Mouse (Mus musculus): Measurements from ENCODE around the gene Exosc5. TPM values are rescaled to one million over a fixed set of nuclear protein-coding genes. Genes with fewer than 3 reads are reported as not detected.
A peak's percentile ranks its signal among the peaks of the same experiment; 100 is the strongest.

Exosc5 gene
- total and polyA plus RNA-seq, 2 experiments from 2014 or later: 20.3 to 27.7 TPM

DNA sequence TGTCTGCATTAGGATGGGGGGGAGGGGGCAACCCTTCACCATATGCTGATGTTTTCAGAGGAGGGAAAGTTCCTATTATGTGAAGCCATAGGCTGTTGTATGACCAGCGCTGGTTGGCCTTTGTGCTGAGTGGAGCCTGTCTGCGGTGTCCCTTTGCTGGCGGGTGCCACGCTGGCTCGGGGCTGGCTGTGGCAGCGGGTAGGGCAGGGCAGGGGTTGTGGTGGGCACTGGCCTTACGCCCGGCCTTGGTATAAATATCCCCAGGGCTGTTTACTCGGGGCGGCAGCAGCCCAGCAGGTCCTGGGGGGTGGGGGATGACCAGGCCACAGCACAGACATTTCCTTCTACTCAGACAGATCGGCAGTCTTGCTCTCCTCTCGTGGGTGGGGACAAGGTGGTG lies 51.0 kb downstream of the Exosc5 start:
- H3K4me1 ChIP-seq (ENCODE audit: control insufficient read depth, insufficient read depth): peaks cover 50% of the 10 kb centered on the region
- no peaks in the 10 kb centered on the region for H3K27me3 ChIP-seq (ENCODE audit: control insufficient read depth, insufficient read depth, low read length)
- H3K9me3 ChIP-seq (replicated peaks; ENCODE audit: control insufficient read depth, low read length): no peaks in the 10 kb centered on the region
- ATAC-seq (ENCODE audit: insufficient read depth, low read depth) (peak; percentile 33), DNase-seq (ENCODE audit: low spot score) (no peak)
- TF ChIP-seq CTCF (IDR thresholded peaks at IDR 0.05; ENCODE audit: low read depth): no peak
- TF ChIP-seq EP300 (IDR thresholded peaks at IDR 0.05; ENCODE audit: low read depth): no peak
- H3K9ac ChIP-seq (replicated peaks; ENCODE audit: low read depth, low read length): peak overlapping the region; percentile 30; the same call in 1 of the 2 replicates
- 7% methylated on average over 12 of the region's 12 CpGs for WGBS
- peak overlapping the region; percentile 30 for H3K4me2 ChIP-seq (ENCODE audit: low read depth, low read length)
- no peak overlapping the region for H3K4me3 ChIP-seq (ENCODE audit: low read depth, low read length)
- peak overlapping the region; percentile 81 for H3K27ac ChIP-seq (ENCODE audit: low read depth)
- H3K36me3 ChIP-seq (replicated peaks; ENCODE audit: control insufficient read depth, insufficient read depth, low read length): peaks cover 34% of the 10 kb centered on the region

DNA sequence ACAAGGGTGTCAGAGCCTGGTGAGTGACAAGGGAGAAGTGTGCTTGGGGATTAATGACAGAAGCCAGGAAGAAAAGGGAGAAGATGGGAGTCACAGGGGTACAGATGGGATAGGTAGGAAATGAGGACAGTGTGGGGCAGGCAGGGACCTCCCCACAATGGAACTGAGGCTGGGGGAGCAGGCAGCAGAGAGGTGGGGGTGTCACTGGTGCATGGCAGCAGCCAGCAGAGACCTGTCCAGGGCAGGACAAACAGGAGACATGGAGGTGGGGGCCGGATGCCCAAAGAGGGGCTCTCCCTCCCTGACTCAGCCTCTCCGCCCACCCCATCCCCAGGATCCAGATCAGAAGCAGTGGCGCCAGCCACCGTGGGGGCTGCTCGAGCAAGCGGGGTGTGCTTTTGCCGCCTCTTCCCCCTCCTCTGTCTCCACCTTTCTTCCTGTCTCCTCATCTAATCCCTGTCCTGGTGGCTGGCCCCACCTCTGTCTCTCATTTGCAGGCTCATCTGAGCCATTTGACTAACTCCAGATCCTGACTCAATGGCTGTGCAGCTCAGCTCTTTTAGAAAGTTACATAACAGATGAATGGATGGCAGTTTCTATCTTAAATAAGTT lies 51.7 kb downstream of the Exosc5 start:
- WGBS: 14% methylated on average over 7 of the region's 7 CpGs
- TF ChIP-seq EP300 (IDR thresholded peaks at IDR 0.05; ENCODE audit: low read depth): no peak
- H3K4me2 ChIP-seq (ENCODE audit: low read depth, low read length): peak overlapping the region; percentile 30
- H3K27me3 ChIP-seq (ENCODE audit: control insufficient read depth, insufficient read depth, low read length): no peaks in the 10 kb centered on the region
- peaks cover 44% of the 10 kb centered on the region for H3K4me1 ChIP-seq (ENCODE audit: control insufficient read depth, insufficient read depth)
- H3K4me3 ChIP-seq (ENCODE audit: low read depth, low read length): no peak overlapping the region
- peaks cover 41% of the 10 kb centered on the region for H3K36me3 ChIP-seq (replicated peaks; ENCODE audit: control insufficient read depth, insufficient read depth, low read length)
- H3K9me3 ChIP-seq (replicated peaks; ENCODE audit: control insufficient read depth, low read length): no peaks in the 10 kb centered on the region
- ATAC-seq (ENCODE audit: insufficient read depth, low read depth) (peak; percentile 5; the same call in 1 of the 2 replicates), DNase-seq (ENCODE audit: low spot score) (no peak)
- peak overlapping the region; percentile 81; the same call in 1 of the 2 replicates for H3K27ac ChIP-seq (ENCODE audit: low read depth)
- H3K9ac ChIP-seq (replicated peaks; ENCODE audit: low read depth, low read length): peak overlapping the region; percentile 30; the same call in 1 of the 2 replicates

DNA sequence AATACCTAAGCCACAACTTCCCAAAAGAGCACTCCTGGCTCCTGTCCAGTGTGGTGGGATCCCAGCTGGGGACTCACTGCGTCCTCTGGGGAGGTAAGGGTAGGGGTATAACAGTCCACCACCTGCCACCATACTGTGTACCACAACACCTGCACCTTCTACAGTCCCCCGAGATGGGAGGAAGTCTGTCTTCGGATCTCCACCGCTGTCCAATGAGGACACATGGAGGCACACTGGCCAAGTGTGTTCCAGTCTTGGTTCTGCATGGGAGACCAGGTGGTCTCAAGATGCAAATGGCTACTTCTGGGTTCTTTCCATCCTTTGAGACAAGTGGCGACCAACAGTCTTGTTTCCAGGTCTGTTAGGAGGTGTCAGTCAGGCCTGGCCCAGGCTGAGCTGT lies 52.2 kb downstream of the Exosc5 start:
- Histone ChIP-seq H3K4me2 (ENCODE audit: low read depth, low read length) (no peak overlapping the region), H3K27me3 (ENCODE audit: control insufficient read depth, insufficient read depth, low read length) (no peaks in the 10 kb centered on the region), H3K27ac (ENCODE audit: low read depth) (peak overlapping the region; percentile 81), H3K36me3 (replicated peaks; ENCODE audit: control insufficient read depth, insufficient read depth, low read length) (peaks cover 46% of the 10 kb centered on the region), H3K9me3 (replicated peaks; ENCODE audit: control insufficient read depth, low read length) (no peaks in the 10 kb centered on the region), H3K4me3 (ENCODE audit: low read depth, low read length) (no peak overlapping the region), H3K4me1 (ENCODE audit: control insufficient read depth, insufficient read depth) (peaks cover 39% of the 10 kb centered on the region), H3K9ac (replicated peaks; ENCODE audit: low read depth, low read length) (no peak overlapping the region)
- DNase-seq (ENCODE audit: low spot score): no peak
- no peak for TF ChIP-seq EP300 (IDR thresholded peaks at IDR 0.05; ENCODE audit: low read depth)
- no peak for TF ChIP-seq CTCF (IDR thresholded peaks at IDR 0.05; ENCODE audit: low read depth)
- no peak for ATAC-seq (ENCODE audit: insufficient read depth, low read depth)
- WGBS: 51% methylated on average over 5 of the region's 5 CpGs

DNA sequence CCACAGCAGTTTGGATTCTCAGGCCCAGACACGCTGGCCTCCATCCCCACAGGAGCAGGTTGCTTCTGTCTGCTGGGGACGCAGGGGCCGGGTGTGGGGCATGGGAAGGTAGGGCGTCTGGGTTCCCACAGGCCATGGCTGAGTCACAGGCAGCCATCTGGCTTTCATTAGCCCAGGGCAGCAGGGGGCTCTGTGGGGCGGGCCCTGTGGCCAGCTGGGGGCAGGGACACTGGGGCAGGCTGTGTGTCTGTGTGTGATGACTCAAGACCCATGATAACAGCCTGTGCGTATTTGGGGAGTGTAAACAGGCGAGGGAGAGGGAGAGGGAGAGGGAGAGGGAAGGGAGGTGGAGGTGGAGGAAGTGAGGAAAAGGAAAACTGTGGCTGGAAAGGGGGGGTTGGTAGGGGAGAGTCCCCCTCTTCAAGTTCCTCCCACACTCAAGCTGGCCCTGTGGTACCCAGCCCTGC lies 52.8 kb downstream of the Exosc5 start:
- H3K36me3 ChIP-seq (replicated peaks; ENCODE audit: control insufficient read depth, insufficient read depth, low read length): peaks cover 46% of the 10 kb centered on the region
- H3K27me3 ChIP-seq (ENCODE audit: control insufficient read depth, insufficient read depth, low read length): no peaks in the 10 kb centered on the region
- TF ChIP-seq EP300 (IDR thresholded peaks at IDR 0.05; ENCODE audit: low read depth) (no peak), CTCF (IDR thresholded peaks at IDR 0.05; ENCODE audit: low read depth) (no peak)
- 29% methylated on average over 7 of the region's 7 CpGs for WGBS
- H3K4me2 ChIP-seq (ENCODE audit: low read depth, low read length): no peak overlapping the region
- peaks cover 36% of the 10 kb centered on the region for H3K4me1 ChIP-seq (ENCODE audit: control insufficient read depth, insufficient read depth)
- peak; percentile 67 for DNase-seq (ENCODE audit: low spot score)
- H3K9ac ChIP-seq (replicated peaks; ENCODE audit: low read depth, low read length): no peak overlapping the region
- peak; percentile 46 for ATAC-seq (ENCODE audit: insufficient read depth, low read depth)
- peak overlapping the region; percentile 81 for H3K27ac ChIP-seq (ENCODE audit: low read depth)
- no peaks in the 10 kb centered on the region for H3K9me3 ChIP-seq (replicated peaks; ENCODE audit: control insufficient read depth, low read length)
- no peak overlapping the region for H3K4me3 ChIP-seq (ENCODE audit: low read depth, low read length)

DNA sequence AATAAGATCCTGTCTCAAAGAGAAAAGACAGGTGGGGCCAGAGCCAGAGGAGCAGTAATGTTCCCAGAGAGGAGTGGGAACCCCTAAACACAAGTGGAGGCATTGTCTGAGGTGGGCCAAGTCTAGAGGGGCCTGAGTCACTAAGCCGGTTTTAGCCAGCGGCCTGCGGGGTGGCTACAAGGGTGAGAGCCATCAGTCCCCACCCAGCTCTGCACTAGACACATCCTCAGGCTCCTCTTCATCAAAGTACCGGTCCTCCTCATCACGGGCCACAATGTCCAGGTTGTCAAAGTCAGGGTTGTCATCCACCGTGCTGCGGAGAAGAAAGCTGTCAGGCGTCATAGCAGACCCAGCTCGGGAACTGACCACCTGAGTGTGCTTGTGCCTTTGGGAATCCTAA lies 53.8 kb downstream of the Exosc5 start:
- 76% methylated on average over 9 of the region's 9 CpGs for WGBS
- Histone ChIP-seq H3K36me3 (replicated peaks; ENCODE audit: control insufficient read depth, insufficient read depth, low read length) (peaks cover 46% of the 10 kb centered on the region), H3K9ac (replicated peaks; ENCODE audit: low read depth, low read length) (no peak overlapping the region), H3K4me1 (ENCODE audit: control insufficient read depth, insufficient read depth) (peaks cover 31% of the 10 kb centered on the region), H3K27ac (ENCODE audit: low read depth) (no peak overlapping the region), H3K27me3 (ENCODE audit: control insufficient read depth, insufficient read depth, low read length) (no peaks in the 10 kb centered on the region), H3K4me3 (ENCODE audit: low read depth, low read length) (no peak overlapping the region), H3K9me3 (replicated peaks; ENCODE audit: control insufficient read depth, low read length) (no peaks in the 10 kb centered on the region), H3K4me2 (ENCODE audit: low read depth, low read length) (no peak overlapping the region)
- ATAC-seq (ENCODE audit: insufficient read depth, low read depth): no peak
- DNase-seq (ENCODE audit: low spot score): no peak
- TF ChIP-seq CTCF (IDR thresholded peaks at IDR 0.05; ENCODE audit: low read depth): no peak
- no peak for TF ChIP-seq EP300 (IDR thresholded peaks at IDR 0.05; ENCODE audit: low read depth)

DNA sequence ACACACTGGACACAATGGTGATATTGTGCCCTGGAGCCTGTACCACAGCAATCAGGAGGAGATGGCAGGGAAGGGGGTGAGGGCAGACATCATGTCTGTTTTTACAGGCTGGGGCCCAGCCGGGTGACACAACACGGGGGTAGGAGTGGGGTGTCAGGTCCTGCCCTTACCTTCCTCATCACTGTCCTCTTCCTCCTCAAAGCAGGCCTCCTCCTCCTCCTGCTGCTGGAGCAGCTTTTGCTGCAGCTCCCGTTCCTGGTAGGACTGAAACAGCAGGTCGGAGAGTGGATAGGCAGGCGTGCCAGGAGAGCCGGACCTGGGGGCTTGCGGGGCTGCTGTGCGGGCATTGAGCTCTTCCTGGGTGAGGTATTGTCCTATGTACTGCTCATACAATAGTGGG lies 55.6 kb downstream of the Exosc5 start:
- DNase-seq (ENCODE audit: low spot score) (no peak), ATAC-seq (ENCODE audit: insufficient read depth, low read depth) (no peak)
- Histone ChIP-seq H3K9me3 (replicated peaks; ENCODE audit: control insufficient read depth, low read length) (no peaks in the 10 kb centered on the region), H3K9ac (replicated peaks; ENCODE audit: low read depth, low read length) (no peak overlapping the region), H3K27ac (ENCODE audit: low read depth) (no peak overlapping the region), H3K27me3 (ENCODE audit: control insufficient read depth, insufficient read depth, low read length) (no peaks in the 10 kb centered on the region), H3K36me3 (replicated peaks; ENCODE audit: control insufficient read depth, insufficient read depth, low read length) (peaks cover 46% of the 10 kb centered on the region), H3K4me2 (ENCODE audit: low read depth, low read length) (no peak overlapping the region), H3K4me3 (ENCODE audit: low read depth, low read length) (no peak overlapping the region), H3K4me1 (ENCODE audit: control insufficient read depth, insufficient read depth) (peaks cover 42% of the 10 kb centered on the region)
- WGBS: 82% methylated on average over 8 of the region's 8 CpGs
- TF ChIP-seq CTCF (IDR thresholded peaks at IDR 0.05; ENCODE audit: low read depth) (no peak), EP300 (IDR thresholded peaks at IDR 0.05; ENCODE audit: low read depth) (no peak)
